Mouse (Mus musculus) kidney, embryonic 16.5 days (tissue): ENCODE data around the gene Imp3. TPM values are rescaled to one million over a fixed set of nuclear protein-coding genes. Genes with fewer than 3 reads are reported as not detected.
A peak's percentile ranks its signal among the peaks of the same experiment; 100 is the strongest.
"Not testable (repeated sequence)": the region's sequence is repeated elsewhere in the genome, so short reads cannot be mapped to it uniquely, and the experiment has no call there.

Source experiments
- ATAC-seq: fragments of 200-750 bp; cut with Nextera tagmentation; 2 replicates; pipeline ENCODE4 v1.8.0; 2017; ENCODE audit warnings: moderate TSS enrichment; ENCODE audit not compliant: low FRiP score, low TSS enrichment
- H3K27ac ChIP-seq: fragments of 300-500 bp; sonication (generic); 2 replicates; pipeline ENCODE4 v1.5.1; 2014; ENCODE audit warnings: low read length
- H3K27me3 ChIP-seq: fragments of 300-500 bp; sonication (generic); 2 replicates; pipeline ENCODE4 v1.6.1; 2014; ENCODE audit warnings: low read length, control low read depth, mixed read lengths; ENCODE audit not compliant: insufficient read depth
- H3K36me3 ChIP-seq: fragments of 300-500 bp; sonication (generic); 2 replicates; pipeline ENCODE4 v1.6.1; 2014; ENCODE audit warnings: low read length, control low read depth, mixed read lengths; ENCODE audit not compliant: insufficient read depth
- H3K4me1 ChIP-seq: fragments of 300-500 bp; sonication (generic); 2 replicates; pipeline ENCODE4 v1.6.1; 2014; ENCODE audit warnings: low read length, control low read depth, mixed read lengths; ENCODE audit not compliant: insufficient read depth
- H3K4me2 ChIP-seq: fragments of 300-500 bp; sonication (generic); replicated peaks from 2 replicates; pipeline ENCODE4 v1.6.1; 2014; ENCODE audit warnings: low read depth, low read length
- H3K4me3 ChIP-seq: fragments of 300-500 bp; sonication (generic); 2 replicates; pipeline ENCODE4 v1.5.1; 2014; ENCODE audit warnings: mild to moderate bottlenecking, low read length
- H3K9ac ChIP-seq: fragments of 300-500 bp; sonication (generic); replicated peaks from 2 replicates; pipeline ENCODE4 v1.6.1; 2014; ENCODE audit warnings: low read length
- H3K9me3 ChIP-seq: fragments of 300-500 bp; sonication (generic); 2 replicates; pipeline ENCODE4 v1.6.1; 2016; ENCODE audit warnings: low read length, control low read depth
- WGBS: fragments of 180-500 bp; shearing (Covaris S2); extraction: QIAGEN DNeasy Blood & Tissue Kit; methylation state at CpG from one replicate; pipeline ENCODE4 v1.1.7; 2014; 5-methylcytosine and 5-hydroxymethylcytosine counted together
- polyA plus RNA-seq: library from polyadenylated mRNA; unstranded; fragments of >200 nt; fragmentation: Nextera tagmentation; extraction: Ambion mirVana; gene quantifications from 2 replicates; pipeline ENCODE4 v1.2.1, GENCODE M21; 2015

The Imp3 gene
- polyA plus RNA-seq, 1 experiment from 2014 or later: 89.7 TPM

- peaks cover under 1% of the 10 kb centered on the region for H3K36me3 ChIP-seq
- no peaks in the 10 kb centered on the region for H3K9me3 ChIP-seq
- peaks cover 51% of the 10 kb centered on the region for H3K4me1 ChIP-seq
- under 1% methylated on average over 35 of the region's 35 CpGs for WGBS
- ATAC-seq: peak; percentile 28; the same call in 1 of the 2 replicates
- peak overlapping the region; percentile 98 for H3K27ac ChIP-seq
- H3K4me3 ChIP-seq: peak overlapping the region; percentile 71
- H3K4me2 ChIP-seq: peak overlapping the region; percentile 90
- peak overlapping the region; percentile 76 for H3K9ac ChIP-seq
- no peaks in the 10 kb centered on the region for H3K27me3 ChIP-seq
Observed at GRCm38 (mm10) chr9:56927191-56928012, 9.9 kb upstream of the Imp3 start.

DNA sequence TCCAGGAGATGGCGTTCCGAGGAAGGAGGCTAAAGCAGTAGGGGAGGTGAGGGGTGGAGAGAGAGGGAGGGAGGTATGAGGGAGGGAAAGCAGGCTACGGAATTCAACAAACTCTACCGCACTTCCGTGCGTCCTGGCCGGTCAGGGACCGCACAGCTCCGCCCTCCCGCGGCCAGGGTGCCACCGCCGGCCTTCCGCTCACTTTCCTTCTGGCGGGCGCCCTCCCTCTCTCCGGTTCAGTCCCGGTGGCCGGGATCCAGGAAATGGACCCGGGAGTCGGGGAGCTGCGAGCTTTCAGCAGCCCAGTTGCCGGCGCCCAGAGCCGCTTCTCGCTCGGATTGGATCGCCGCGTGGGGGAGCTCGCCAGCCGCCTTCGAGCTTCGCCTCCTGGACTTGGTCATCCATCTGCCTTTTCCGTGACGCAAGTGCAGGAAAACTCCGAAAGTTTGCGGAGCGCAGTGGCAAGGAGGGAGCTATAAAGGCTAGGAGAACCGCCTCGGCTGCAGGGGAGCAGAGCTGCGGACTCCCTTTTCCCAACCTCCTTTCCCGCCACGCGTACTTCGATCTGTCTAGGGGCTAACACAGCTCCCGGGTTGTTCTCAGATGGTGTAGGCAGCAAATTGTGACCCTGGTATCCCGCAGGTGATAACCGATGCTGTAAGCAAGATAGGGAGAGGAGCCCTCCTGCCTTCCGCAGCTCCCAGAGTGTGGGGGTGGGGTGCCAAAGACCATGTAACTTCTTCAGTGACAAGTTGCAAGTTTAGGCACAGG lies 9.0 kb upstream of the Imp3 start, which contains the start of gene Snx33:
Gene Snx33, minus strand, starts transcription at position 331 of the 771 bp plus-strand sequence.
- no peaks in the 10 kb centered on the region for H3K36me3 ChIP-seq
- peak; percentile 88 for ATAC-seq
- H3K4me2 ChIP-seq: peak within 1 kb of the TSS; percentile 90
- no peaks in the 10 kb centered on the region for H3K27me3 ChIP-seq
- no peaks in the 10 kb centered on the region for H3K9me3 ChIP-seq
- under 1% methylated on average over 50 of the region's 50 CpGs for WGBS
- H3K9ac ChIP-seq: peak within 1 kb of the TSS; percentile 76
- peak within 1 kb of the TSS; percentile 98 for H3K27ac ChIP-seq
- H3K4me3 ChIP-seq: peak within 1 kb of the TSS; percentile 71
- peaks cover 44% of the 10 kb centered on the region for H3K4me1 ChIP-seq

DNA sequence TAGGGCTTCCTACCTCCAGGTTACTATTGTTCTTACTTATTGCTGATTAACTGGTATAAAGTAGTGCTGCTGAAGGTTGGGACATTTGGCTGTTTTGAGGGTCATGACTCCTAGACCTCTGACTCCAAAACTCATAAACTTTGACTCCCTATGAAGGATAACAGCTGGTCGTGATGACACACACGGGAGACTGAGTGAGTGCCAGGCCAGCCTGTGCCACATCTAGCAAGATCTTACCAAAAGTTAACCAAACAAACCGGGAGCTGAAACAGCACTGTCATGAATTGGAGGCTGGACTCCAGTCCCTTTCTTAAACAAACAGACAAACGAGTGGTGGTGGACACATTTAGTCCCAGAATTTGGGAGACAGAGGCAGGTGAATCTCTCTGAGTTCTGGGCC lies 7.8 kb upstream of the Imp3 start:
- no peak for ATAC-seq
- WGBS: 22% methylated on average over 4 of the region's 4 CpGs

DNA sequence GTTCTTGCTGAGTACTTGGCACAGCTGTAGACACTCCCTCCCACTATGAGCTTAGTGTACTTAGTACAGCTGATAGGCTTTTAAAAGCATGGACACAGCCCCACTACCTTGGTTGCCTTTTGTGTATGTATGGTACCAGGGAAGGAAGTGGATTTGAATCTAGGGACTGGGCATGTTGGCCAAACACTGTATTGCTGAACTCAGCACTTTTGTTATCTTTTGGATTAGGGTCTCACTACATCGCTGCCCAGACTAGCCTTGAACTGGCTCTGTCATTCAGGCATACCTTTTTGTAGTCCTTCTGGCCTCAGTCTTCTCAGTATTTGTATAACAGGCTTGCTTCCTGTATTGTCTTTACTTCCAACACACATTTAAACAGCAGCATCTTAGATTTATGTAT lies 6.7 kb upstream of the Imp3 start:
- no peaks in the 10 kb centered on the region for H3K27me3 ChIP-seq
- WGBS: 83% methylated on average over 1 of the region's 1 CpGs
- H3K4me3 ChIP-seq: no peak overlapping the region
- H3K36me3 ChIP-seq: no peaks in the 10 kb centered on the region
- H3K27ac ChIP-seq: no peak overlapping the region
- no peak for ATAC-seq
- H3K4me2 ChIP-seq: no peak overlapping the region
- H3K9me3 ChIP-seq: no peaks in the 10 kb centered on the region
- no peak overlapping the region for H3K9ac ChIP-seq
- peaks cover 21% of the 10 kb centered on the region for H3K4me1 ChIP-seq

More for the DNA sequence above, 7.8 kb upstream of the Imp3 start:
- H3K36me3 ChIP-seq: no peaks in the 10 kb centered on the region
- peaks cover 31% of the 10 kb centered on the region for H3K4me1 ChIP-seq
- H3K9me3 ChIP-seq: no peaks in the 10 kb centered on the region
- no peak overlapping the region for H3K4me3 ChIP-seq
- no peaks in the 10 kb centered on the region for H3K27me3 ChIP-seq
- H3K27ac ChIP-seq: no peak overlapping the region
- no peak overlapping the region for H3K4me2 ChIP-seq
- no peak overlapping the region for H3K9ac ChIP-seq

GRCm38 (mm10) chr9:56936861-56937222 lies 433 bp upstream of the Imp3 start:
- Histone ChIP-seq H3K4me3 (peak overlapping the region; percentile 85), H3K36me3 (no peaks in the 10 kb centered on the region), H3K9ac (peak overlapping the region; percentile 60), H3K27me3 (no peaks in the 10 kb centered on the region), H3K27ac (peak overlapping the region; percentile 57; the same call in 1 of the 2 replicates), H3K9me3 (no peaks in the 10 kb centered on the region), H3K4me2 (peak overlapping the region; percentile 92), H3K4me1 (peaks cover 16% of the 10 kb centered on the region)
- WGBS: 22% methylated on average over 6 of the region's 6 CpGs
- ATAC-seq: 0 out of 2 replicates have a peak, but pooled peaks have one; percentile 2

DNA sequence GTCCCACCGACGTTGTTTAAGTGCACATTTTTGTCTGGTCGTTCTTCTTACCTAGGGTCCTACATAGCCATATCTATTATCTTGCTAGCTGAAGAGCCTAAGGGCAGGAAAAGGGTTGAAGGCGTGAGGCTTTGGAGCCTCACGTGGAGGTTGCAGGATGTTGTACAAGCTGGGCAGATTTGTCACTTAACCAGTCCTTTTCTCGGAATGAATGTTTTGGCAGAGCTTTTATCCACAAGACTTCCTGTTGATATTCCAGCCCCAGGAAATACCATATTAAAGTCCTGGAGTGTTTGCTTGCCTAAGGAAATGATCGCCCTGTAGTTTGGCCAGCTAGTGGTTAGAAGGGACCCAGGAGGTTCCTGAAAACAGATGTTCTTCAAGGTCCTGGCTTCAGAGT lies 1.1 kb downstream of the Imp3 start:
- 0% methylated on average over 7 of the region's 7 CpGs for WGBS
- peak overlapping the region; percentile 85 for H3K4me3 ChIP-seq
- no peak for ATAC-seq
- no peaks in the 10 kb centered on the region for H3K27me3 ChIP-seq
- no peaks in the 10 kb centered on the region for H3K36me3 ChIP-seq
- H3K9ac ChIP-seq: peak overlapping the region; percentile 83
- no peaks in the 10 kb centered on the region for H3K9me3 ChIP-seq
- peak overlapping the region; percentile 92 for H3K27ac ChIP-seq
- H3K4me1 ChIP-seq: peaks cover 16% of the 10 kb centered on the region
- H3K4me2 ChIP-seq: peak overlapping the region; percentile 92

DNA sequence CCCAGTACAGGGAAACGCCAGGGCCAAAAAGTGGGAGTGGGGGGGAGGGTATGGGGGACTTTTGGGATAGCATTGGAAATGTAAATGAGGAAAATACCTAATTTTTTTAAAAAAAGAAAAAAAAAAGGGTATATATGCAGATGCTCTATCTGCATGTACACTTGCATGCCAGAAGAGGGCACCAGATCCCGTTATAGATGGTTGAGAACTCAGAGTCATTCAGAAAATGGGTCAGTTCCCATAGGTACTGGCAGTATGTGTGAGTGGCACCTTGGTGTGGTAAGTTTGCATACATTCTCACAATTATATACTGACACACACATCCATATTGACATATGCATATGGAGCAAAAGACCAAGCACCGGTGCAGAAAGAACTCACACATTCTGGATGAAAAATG lies 10.2 kb downstream of the Imp3 start:
- H3K4me3 ChIP-seq, H3K9ac ChIP-seq, H3K36me3 ChIP-seq, H3K9me3 ChIP-seq, ATAC-seq, H3K4me1 ChIP-seq, H3K4me2 ChIP-seq, H3K27ac ChIP-seq, H3K27me3 ChIP-seq: not testable (repeated sequence)
- 34% methylated on average over 3 of the region's 3 CpGs for WGBS

- not testable (repeated sequence) for H3K9ac ChIP-seq, ATAC-seq, H3K36me3 ChIP-seq, H3K27me3 ChIP-seq, H3K4me1 ChIP-seq, H3K9me3 ChIP-seq, H3K4me2 ChIP-seq, H3K4me3 ChIP-seq, H3K27ac ChIP-seq
- 55% methylated on average over 5 of the region's 5 CpGs for WGBS
Observed at GRCm38 (mm10) chr9:56948699-56949098, 11.4 kb downstream of the Imp3 start.

DNA sequence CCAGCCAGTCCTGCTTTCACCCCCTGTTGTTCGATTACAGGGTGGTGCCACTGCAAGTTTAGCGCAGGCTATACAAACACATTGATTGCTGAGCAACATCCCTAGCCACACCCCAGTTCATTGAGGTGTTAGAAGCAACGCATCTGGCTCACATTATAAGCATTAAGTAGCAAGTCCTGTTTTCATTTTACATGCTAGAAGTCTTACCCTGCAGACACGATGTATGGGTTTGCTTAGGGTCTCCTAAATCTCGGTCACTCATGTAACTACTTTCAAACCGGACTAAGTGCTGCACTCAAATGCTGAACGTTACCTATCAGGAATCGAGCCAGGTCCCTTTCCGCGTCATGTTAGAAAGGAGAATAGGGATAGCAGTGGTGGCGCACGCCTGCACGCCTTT lies 12.5 kb downstream of the Imp3 start:
- H3K36me3 ChIP-seq: no peaks in the 10 kb centered on the region
- peak overlapping the region; percentile 62 for H3K9ac ChIP-seq
- peak overlapping the region; percentile 55 for H3K4me2 ChIP-seq
- no peaks in the 10 kb centered on the region for H3K9me3 ChIP-seq
- no peak overlapping the region for H3K27ac ChIP-seq
- WGBS: 20% methylated on average over 13 of the region's 13 CpGs
- no peak for ATAC-seq
- no peaks in the 10 kb centered on the region for H3K27me3 ChIP-seq
- H3K4me1 ChIP-seq: peaks cover 8% of the 10 kb centered on the region
- H3K4me3 ChIP-seq: peak overlapping the region; percentile 40
